Mouse (Mus musculus): ENCODE measurements at regions not wholly inside any gene's neighbourhood (a gene's known extent, or its start where the extent isn't known, plus 50 kb on each side); places are given as distances from the start of the nearest gene placed in this dataset.

- H3K4me3 ChIP-seq (replicated peaks), result no peak overlapping the region
- no peak for ATAC-seq (ENCODE audit: insufficient number of reproducible peaks, insufficient read depth, low FRiP score, low TSS enrichment, low read depth)
- no peak overlapping the region for H3K9ac ChIP-seq (replicated peaks)
- H3K27me3 ChIP-seq, result no peaks in the 10 kb centered on the region
- no peaks in the 10 kb centered on the region for H3K9me3 ChIP-seq
- no peaks in the 10 kb centered on the region for H3K4me1 ChIP-seq (replicated peaks)
- H3K36me3 ChIP-seq, result no peaks in the 10 kb centered on the region
- no peak overlapping the region for H3K27ac ChIP-seq
- no peak overlapping the region for H3K4me2 ChIP-seq
Observed at GRCm38 (mm10) chr8:53096272-53096784, 415.2 kb upstream of the Aga start.

GRCm38 (mm10) chr8:53140041-53140440, 371.5 kb upstream of the Aga start:
- WGBS, result 72% methylated on average over 6 of the region's 6 CpGs
- Histone ChIP-seq H3K27me3 (no peaks in the 10 kb centered on the region), H3K4me2 (no peak overlapping the region)

GRCm38 (mm10) chr8:53148915-53149314, 362.6 kb upstream of the Aga start:
- 94% methylated on average over 2 of the region's 2 CpGs for WGBS
- H3K9me3 ChIP-seq, result no peaks in the 10 kb centered on the region
- H3K4me3 ChIP-seq (replicated peaks), result no peak overlapping the region
- no peak overlapping the region for H3K9ac ChIP-seq (replicated peaks)
- no peak overlapping the region for H3K4me2 ChIP-seq
- no peaks in the 10 kb centered on the region for H3K27me3 ChIP-seq
- H3K36me3 ChIP-seq, result no peaks in the 10 kb centered on the region
- ATAC-seq (ENCODE audit: insufficient number of reproducible peaks, insufficient read depth, low FRiP score, low TSS enrichment, low read depth), result no peak
- no peak overlapping the region for H3K27ac ChIP-seq
- H3K4me1 ChIP-seq (replicated peaks), result no peaks in the 10 kb centered on the region

More at GRCm38 (mm10) chr8:53140041-53140440, 371.5 kb upstream of the Aga start:
- no peak for ATAC-seq (ENCODE audit: insufficient number of reproducible peaks, insufficient read depth, low FRiP score, low TSS enrichment, low read depth)
- Histone ChIP-seq H3K4me3 (replicated peaks) (no peak overlapping the region), H3K27ac (no peak overlapping the region), H3K36me3 (no peaks in the 10 kb centered on the region), H3K4me1 (replicated peaks) (no peaks in the 10 kb centered on the region), H3K9ac (replicated peaks) (no peak overlapping the region), H3K9me3 (no peaks in the 10 kb centered on the region)

- no peak overlapping the region for H3K4me2 ChIP-seq
- ATAC-seq (ENCODE audit: insufficient number of reproducible peaks, insufficient read depth, low FRiP score, low TSS enrichment, low read depth), result no peak
- 35% methylated on average over 3 of the region's 3 CpGs for WGBS
- no peaks in the 10 kb centered on the region for H3K27me3 ChIP-seq
- H3K9ac ChIP-seq (replicated peaks), result no peak overlapping the region
- H3K9me3 ChIP-seq, result no peaks in the 10 kb centered on the region
- H3K36me3 ChIP-seq, result no peaks in the 10 kb centered on the region
- H3K27ac ChIP-seq, result no peak overlapping the region
- H3K4me3 ChIP-seq (replicated peaks), result no peak overlapping the region
- no peaks in the 10 kb centered on the region for H3K4me1 ChIP-seq (replicated peaks)
Observed at GRCm38 (mm10) chr8:53164017-53164416, 347.5 kb upstream of the Aga start.

- 47% methylated on average over 5 of the region's 5 CpGs for WGBS
- no peaks in the 10 kb centered on the region for H3K36me3 ChIP-seq
Observed at GRCm38 (mm10) chr8:53171694-53172299, 339.7 kb upstream of the Aga start.

GRCm38 (mm10) chr8:53192519-53192918, 319.0 kb upstream of the Aga start:
- Histone ChIP-seq H3K4me3 (replicated peaks) (no peak overlapping the region), H3K27me3 (no peaks in the 10 kb centered on the region), H3K4me2 (no peak overlapping the region), H3K9ac (replicated peaks) (no peak overlapping the region), H3K9me3 (no peaks in the 10 kb centered on the region), H3K4me1 (replicated peaks) (no peaks in the 10 kb centered on the region), H3K27ac (no peak overlapping the region), H3K36me3 (no peaks in the 10 kb centered on the region)
- WGBS, result 63% methylated on average over 1 of the region's 1 CpGs
- no peak for ATAC-seq (ENCODE audit: insufficient number of reproducible peaks, insufficient read depth, low FRiP score, low TSS enrichment, low read depth)

More at GRCm38 (mm10) chr8:53171694-53172299, 339.7 kb upstream of the Aga start:
- Histone ChIP-seq H3K9ac (replicated peaks) (no peak overlapping the region), H3K4me1 (replicated peaks) (no peaks in the 10 kb centered on the region), H3K4me3 (replicated peaks) (no peak overlapping the region), H3K9me3 (no peaks in the 10 kb centered on the region), H3K27me3 (no peaks in the 10 kb centered on the region), H3K4me2 (no peak overlapping the region), H3K27ac (no peak overlapping the region)
- ATAC-seq (ENCODE audit: insufficient number of reproducible peaks, insufficient read depth, low FRiP score, low TSS enrichment, low read depth), result peak; percentile 93

- no peak overlapping the region for H3K27ac ChIP-seq
- no peak for ATAC-seq (ENCODE audit: insufficient number of reproducible peaks, insufficient read depth, low FRiP score, low TSS enrichment, low read depth)
- no peak overlapping the region for H3K9ac ChIP-seq (replicated peaks)
- 83% methylated on average over 5 of the region's 5 CpGs for WGBS
- H3K4me3 ChIP-seq (replicated peaks), result no peak overlapping the region
- no peak overlapping the region for H3K4me2 ChIP-seq
- no peaks in the 10 kb centered on the region for H3K27me3 ChIP-seq
- no peaks in the 10 kb centered on the region for H3K4me1 ChIP-seq (replicated peaks)
- H3K9me3 ChIP-seq, result no peaks in the 10 kb centered on the region
- no peaks in the 10 kb centered on the region for H3K36me3 ChIP-seq
Observed at GRCm38 (mm10) chr8:53222194-53222593, 289.3 kb upstream of the Aga start.

Measured in limb, embryonic 12.5 days (tissue).